Mouse (Mus musculus) CD8-positive naive resting alpha-beta T cell, adult 2 months (primary cell): Measurements from ENCODE around the gene Cxxc4.
"Not testable (repeated sequence)": the region's sequence is repeated elsewhere in the genome, so short reads cannot be mapped to it uniquely, and the experiment has no call there.

Experiments
- DNase-seq, 2 experiments: peaks; one replicate each; pipeline ENCODE4 v3.0.0; 2022; ENCODE audit warnings: low read depth in 2 of 2, low spot score in 2 of 2

Cxxc4 gene

GRCm38 (mm10) chr3:134236414-134237112, at the start of gene Cxxc4:
Gene Cxxc4, plus strand, starts transcription at chr3:134236484.
- no peak for DNase-seq

DNA sequence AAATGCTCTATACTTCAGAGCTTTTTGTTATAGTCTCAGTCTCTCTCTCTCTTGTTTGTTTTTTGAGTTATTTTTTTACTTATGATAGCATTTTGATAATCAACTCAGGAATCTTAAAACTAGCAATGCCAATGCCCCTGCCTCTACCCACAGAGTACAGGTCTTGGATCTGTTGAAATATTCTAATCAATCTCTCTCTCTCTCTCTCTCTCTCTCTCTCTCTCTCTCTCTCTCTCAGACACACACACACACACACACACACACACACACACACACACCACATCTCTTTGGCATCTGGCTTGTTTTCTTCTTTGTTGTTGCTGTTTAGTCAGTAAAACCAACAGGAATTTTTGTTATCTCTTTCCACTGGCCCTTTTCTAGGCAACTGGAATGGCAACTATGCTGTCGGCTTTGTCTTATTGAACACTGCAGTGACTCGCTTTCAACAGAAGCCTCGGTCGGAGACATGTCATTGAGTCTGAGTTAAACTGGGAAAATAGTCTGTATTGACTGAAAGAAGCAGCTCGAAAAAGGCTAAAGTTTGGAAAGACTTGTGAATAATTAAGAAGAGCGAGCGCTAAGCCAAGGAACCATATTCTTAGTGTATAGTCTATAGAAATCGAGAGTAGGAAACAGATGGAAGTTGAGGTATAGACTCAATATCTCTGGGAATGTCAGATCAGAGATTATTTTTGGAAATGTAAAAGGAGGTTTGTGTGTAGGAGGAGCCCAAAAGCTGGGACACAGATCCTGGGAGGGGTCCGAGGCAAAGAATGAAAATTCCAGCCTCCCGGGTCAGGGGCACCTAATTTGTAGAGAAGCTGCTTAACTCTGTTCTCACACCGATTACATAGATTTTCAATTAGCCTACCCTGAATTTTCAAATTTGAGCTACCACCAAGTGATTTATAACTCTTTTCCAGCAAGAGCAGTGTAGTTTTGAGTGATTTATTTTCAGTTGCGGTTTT, 47.0 kb upstream of the Cxxc4 start:
- no peak for DNase-seq

DNA sequence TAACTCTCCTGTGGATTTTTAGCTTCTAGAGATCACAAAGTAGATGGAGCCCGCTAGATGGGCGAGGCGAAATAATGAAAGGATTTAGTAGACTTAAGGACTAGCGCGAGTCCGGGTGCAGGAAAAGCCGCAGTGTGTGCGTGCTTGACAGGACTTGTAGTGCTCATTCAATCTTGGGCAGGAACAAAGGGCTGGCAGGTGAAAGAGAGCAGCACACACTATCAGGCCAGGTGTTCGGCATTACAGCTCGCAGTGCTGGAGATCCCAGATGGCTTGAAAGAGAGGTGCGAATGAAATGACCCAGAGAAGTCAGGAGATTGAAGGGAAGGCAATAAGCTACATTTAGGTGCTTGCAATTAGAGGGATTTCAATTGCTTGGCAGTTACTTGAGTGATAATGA, 46.2 kb upstream of the Cxxc4 start:
- DNase-seq, result no peak

DNA sequence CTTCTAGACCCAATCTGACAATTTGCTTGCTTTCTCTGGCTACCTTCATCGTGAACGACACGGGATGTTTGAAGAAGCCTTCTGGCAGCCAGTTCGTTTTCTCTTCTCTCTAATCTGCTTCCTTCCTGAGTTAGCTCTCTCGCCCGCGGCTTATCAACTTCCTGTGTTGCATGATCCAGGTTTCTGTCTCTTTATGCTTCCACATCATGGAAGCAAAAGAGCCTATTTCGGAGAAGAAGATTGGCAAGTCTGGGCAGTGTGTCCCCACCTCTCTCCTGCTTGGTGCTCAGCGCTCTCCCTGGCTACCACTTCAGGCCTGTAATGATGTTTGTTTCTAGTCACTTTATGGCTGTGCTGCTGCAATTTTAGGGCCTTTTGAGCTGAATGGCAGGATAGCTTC, 36.4 kb upstream of the Cxxc4 start:
- no peak for DNase-seq

- DNase-seq, result no peak
Observed at GRCm38 (mm10) chr3:134206624-134207023, 29.7 kb upstream of the Cxxc4 start.

- no peak for DNase-seq
Observed at GRCm38 (mm10) chr3:134210950-134211349, 25.3 kb upstream of the Cxxc4 start.

DNA sequence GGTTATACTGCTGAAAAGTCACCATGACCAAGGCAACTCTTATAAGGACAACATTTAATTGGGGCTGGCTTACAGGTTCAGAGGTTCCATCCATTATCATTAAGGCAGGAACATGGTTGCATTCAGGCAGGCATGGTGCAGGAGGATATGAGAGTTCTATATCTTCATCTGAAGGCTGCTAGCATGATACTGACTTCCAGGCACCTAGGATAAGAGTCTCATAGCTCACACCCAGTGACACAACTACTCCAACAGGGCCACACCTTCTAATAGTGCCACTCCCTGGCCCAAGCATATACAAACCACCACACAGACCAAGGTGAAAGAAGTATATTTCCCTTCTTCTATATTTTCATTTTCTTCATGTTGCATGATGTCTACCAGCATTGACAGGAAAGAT, 16.4 kb upstream of the Cxxc4 start:
- not testable (repeated sequence) for DNase-seq

GRCm38 (mm10) chr3:134221002-134221401, 15.3 kb upstream of the Cxxc4 start:
- no peak for DNase-seq

DNA sequence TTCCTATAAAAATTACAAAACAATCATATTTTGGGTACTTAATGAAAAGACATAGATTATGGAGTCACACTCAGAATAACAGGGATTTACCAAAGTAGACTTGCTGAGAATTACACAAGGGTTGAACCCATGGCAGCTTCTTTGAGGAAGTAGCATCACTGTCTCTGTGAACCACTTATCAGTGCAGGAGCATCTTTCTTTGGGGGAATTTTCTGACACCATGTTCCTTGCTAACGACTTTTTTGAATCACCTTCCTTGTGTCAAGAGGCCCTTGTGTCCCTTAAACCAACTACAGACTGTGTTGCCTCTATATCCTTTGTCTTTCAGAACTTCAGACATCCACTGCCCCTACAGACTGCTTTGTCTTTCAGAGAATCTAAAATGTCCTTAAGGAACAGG, 13.7 kb upstream of the Cxxc4 start:
- DNase-seq, result no peak

DNA sequence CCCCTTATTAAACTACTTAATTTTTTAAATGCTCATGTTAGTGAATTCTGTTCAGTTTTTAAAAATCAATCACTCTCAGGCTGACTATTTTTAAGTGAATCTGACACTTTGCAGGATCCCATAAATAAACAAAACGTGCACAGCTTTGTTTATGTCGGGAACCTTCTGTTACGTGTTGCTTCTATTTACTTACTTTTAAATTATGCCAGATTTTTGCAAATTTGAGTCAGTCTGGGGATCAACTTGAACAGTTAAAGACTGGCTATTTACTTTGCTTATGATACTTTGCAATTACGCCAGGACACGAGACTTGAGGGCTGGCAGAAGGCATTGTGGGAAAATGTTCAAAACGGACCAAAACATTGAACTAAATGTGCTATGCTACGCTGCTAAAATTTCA, 12.3 kb upstream of the Cxxc4 start:
- DNase-seq, result no peak

GRCm38 (mm10) chr3:134225928-134226327, 10.4 kb upstream of the Cxxc4 start:
- no peak for DNase-seq

- no peak for DNase-seq
Observed at GRCm38 (mm10) chr3:134232753-134233152, 3.5 kb upstream of the Cxxc4 start.

DNA sequence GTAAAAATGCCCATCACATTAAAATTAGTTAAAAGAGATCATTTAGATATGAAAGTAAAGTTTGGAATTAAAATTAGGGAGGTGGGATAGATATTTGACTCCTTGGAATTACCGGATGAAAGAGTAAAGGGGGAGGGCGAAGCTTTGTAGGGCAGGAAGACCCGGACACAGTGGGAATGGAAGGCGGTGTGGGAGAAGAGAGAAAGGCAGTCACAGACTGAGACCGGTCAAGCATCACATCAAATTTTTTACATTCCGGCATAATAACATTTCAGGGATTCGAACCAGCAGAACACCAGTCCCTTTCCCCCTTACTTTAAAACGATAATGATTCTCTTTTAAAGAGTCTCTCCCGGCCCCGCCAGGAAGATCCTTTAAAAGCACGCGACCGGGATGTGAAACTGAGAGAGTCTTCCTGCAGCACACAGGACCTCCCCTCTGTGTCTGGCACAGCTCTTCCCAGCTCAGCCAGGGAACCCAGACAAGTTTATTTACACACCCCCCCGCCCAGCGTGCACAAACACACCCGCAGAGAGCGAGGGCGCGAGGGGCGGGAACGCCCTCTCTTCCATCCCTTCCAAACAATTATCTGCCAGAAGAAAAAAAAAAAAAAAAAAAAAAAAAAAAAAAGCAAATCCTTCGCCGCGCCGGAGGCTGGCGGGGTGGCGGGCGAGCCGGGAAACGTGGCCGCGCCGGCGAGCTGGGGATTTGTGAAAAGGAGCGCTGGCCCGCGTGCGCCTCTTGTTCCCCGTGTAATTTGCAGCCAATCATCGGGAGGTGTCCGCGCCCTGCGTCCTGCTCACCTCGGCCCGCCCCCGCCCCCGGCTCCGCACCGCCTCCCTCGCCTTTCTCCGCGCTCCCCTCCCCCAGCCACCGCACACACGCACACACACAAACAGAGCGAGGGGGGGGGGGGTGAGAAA, 532 bp upstream of the Cxxc4 start:
- DNase-seq, result no peak

- no peak for DNase-seq
Observed at GRCm38 (mm10) chr3:134237113-134237805, 975 bp downstream of the Cxxc4 start.

DNA sequence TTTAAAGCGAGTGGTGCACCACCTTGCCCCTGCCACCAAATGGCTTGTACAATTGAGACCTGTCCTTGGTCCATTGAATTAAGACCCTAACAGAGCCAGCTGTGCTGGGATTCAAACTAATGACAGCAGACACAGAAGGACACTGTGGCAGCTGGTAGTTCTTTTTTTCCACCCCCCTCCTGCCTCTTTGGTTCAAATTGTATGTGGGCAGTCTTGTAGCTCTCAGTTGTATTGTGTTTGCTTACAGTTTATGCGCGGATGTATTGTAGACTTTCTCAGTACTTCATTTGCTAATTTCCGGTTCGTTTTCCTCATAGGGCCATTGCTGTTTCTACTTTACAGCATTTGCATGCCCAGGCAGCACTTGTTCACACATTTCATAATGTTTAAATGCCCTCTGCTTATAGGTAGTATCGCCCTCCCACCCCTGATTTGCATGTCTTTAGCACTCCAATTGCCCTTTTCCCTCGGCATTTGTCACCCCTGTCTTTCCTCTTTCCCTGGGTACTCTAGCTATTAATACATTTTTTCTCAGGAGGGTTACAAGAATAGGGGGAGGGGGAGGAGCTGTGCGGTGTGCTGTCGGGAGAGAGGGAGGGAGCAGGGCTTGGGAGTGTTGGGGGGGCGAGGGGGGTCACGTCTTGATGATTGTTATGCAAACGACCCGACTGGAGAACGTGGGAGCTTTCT, 2.5 kb downstream of the Cxxc4 start:
- DNase-seq, result no peak

DNA sequence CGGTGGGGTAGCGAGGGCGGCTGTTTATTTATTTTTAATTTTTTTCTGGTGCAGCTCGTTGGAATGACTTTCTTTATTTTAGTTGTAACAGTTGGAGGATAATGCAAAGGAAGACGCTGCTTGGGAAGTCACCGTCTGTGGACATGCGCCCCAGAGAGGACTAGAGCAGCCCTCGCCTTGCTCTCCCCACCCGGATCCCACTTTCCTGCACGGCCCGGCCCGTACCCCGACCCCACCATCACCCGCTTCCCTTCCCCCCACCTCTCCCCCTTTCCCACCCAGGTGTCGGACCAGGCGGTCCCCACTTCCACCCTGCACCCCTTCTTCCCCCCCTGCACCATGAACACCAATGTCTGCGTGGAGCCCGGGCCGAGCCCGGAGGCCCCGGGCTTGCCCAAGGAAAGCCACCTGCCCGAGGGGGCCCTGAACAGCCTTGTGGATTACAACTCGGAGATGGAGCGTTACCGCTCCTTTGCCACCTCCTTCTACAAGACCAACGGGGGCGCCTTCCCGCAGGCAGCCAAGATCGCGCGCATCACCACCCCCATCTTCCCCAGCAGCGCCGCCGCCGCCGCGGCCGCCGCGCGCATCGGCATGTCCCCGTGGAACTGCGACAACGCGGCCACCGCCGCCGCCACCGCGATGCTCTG, 3.2 kb downstream of the Cxxc4 start:
- no peak for DNase-seq

GRCm38 (mm10) chr3:134239971-134240717, 3.9 kb downstream of the Cxxc4 start:
- no peak for DNase-seq

DNA sequence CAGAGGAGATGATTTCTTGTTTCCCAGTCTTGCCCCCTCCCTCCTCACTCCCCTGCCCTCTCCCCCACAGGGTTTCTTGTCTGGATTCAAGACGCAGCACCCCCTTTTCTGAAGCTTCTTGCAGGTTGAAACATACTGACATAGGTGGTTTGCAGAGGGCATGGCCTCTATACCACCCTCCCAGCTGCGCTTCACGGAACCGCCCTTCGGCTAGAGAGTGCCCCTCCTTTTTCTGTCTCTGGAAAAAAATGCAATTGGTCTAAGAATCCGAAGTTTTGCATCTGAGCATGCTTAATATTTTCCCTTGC, 4.4 kb downstream of the Cxxc4 start:
- DNase-seq, result no peak
